Comparison of ENCODE assay signal across 24 mouse cellular contexts in the genomic region with DNA sequence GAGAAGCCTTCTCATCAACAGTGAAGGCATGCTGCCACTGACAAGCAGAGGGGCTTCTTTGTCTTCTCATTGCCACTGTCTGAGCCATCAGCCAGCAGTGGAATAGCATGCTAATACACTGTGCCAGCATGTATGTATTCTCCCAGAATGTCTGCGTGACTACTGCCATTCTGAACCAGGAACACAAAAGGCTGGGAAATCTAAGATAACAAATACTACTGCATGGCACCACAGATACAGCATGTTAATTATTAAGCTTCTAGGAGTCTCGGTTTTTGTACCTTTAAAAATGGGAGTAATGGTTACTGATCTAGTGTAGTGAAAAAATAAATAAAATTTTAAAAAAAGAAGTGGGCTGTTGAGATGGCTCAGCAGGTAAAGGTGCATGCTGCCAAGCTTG.
DNase-seq lines count a peak whose midpoint lies in the region; ATAC-seq and TF ChIP-seq lines count a peak whose summit lies in the region.
"Had no signal": no experiment of that assay in that cellular context is flagged by ENCODE, and none has a peak within 500 bp of the region (broad histone marks: within the 10 kb centered on the region; RNA-seq: fewer than 3 reads in every experiment).

No protein-coding gene starts in this region.

- no peaks in the 10 kb centered on the region for H3K36me3 ChIP-seq in forebrain, embryonic 14.5 days (ENCODE audit: control insufficient read depth, insufficient read depth, low read length)
- H3K36me3 ChIP-seq in forebrain, embryonic 11.5 days (ENCODE audit: control insufficient read depth, insufficient read depth, low read length): no peaks in the 10 kb centered on the region
- no peaks in the 10 kb centered on the region for H3K36me3 ChIP-seq in intestine, embryonic 15.5 days
- no peaks in the 10 kb centered on the region for H3K36me3 ChIP-seq in intestine, postnatal 0 days (ENCODE audit: control insufficient read depth, insufficient read depth)
- H3K36me3 ChIP-seq: embryonic facial prominence, embryonic 10.5 days; embryonic facial prominence, embryonic 12.5 days; forebrain, embryonic 12.5 days; forebrain, embryonic 15.5 days; G1E had no signal

- TF ChIP-seq CTCF in intestine, postnatal 0 days (IDR thresholded peaks at IDR 0.05; ENCODE audit: low read depth): no peak

- H3K4me2 ChIP-seq in forebrain, embryonic 14.5 days (ENCODE audit: low read length): no peak overlapping the region
- H3K4me2 ChIP-seq in forebrain, embryonic 11.5 days (ENCODE audit: low read depth, low read length, severe bottlenecking): no peak overlapping the region
- no peak overlapping the region for H3K4me2 ChIP-seq in intestine, embryonic 15.5 days (replicated peaks)
- no peak overlapping the region for H3K4me2 ChIP-seq in intestine, postnatal 0 days (replicated peaks; ENCODE audit: low read depth)
- H3K4me2 ChIP-seq: embryonic facial prominence, embryonic 12.5 days; forebrain, embryonic 12.5 days; forebrain, embryonic 15.5 days had no signal

- no peaks in the 10 kb centered on the region for H3K27me3 ChIP-seq in forebrain, embryonic 14.5 days (replicated peaks; ENCODE audit: control insufficient read depth, insufficient read depth, low read length)
- H3K27me3 ChIP-seq in forebrain, embryonic 11.5 days (ENCODE audit: control insufficient read depth, insufficient read depth, low read length): no peaks in the 10 kb centered on the region
- no peaks in the 10 kb centered on the region for H3K27me3 ChIP-seq in intestine, embryonic 15.5 days (replicated peaks)
- no peaks in the 10 kb centered on the region for H3K27me3 ChIP-seq in intestine, postnatal 0 days (replicated peaks; ENCODE audit: control insufficient read depth, insufficient read depth, low read length)
- H3K27me3 ChIP-seq: CH12.LX; embryonic facial prominence, embryonic 12.5 days; forebrain, embryonic 12.5 days; forebrain, embryonic 15.5 days had no signal

- H3K9me3 ChIP-seq in forebrain, embryonic 14.5 days (replicated peaks; ENCODE audit: control insufficient read depth, low read length): no peaks in the 10 kb centered on the region
- H3K9me3 ChIP-seq in forebrain, embryonic 11.5 days (ENCODE audit: control insufficient read depth, low read length): no peaks in the 10 kb centered on the region
- H3K9me3 ChIP-seq in intestine, embryonic 15.5 days: no peaks in the 10 kb centered on the region
- H3K9me3 ChIP-seq in intestine, postnatal 0 days (ENCODE audit: control insufficient read depth): no peaks in the 10 kb centered on the region
- H3K9me3 ChIP-seq: embryonic facial prominence, embryonic 12.5 days; forebrain, embryonic 12.5 days; forebrain, embryonic 15.5 days; G1E had no signal

- no peaks in the 10 kb centered on the region for H3K4me1 ChIP-seq in forebrain, embryonic 14.5 days (ENCODE audit: control insufficient read depth, insufficient read depth, low read length)
- no peaks in the 10 kb centered on the region for H3K4me1 ChIP-seq in forebrain, embryonic 11.5 days (replicated peaks; ENCODE audit: control insufficient read depth, insufficient read depth, low read length)
- no peaks in the 10 kb centered on the region for H3K4me1 ChIP-seq in intestine, embryonic 15.5 days (replicated peaks)
- no peaks in the 10 kb centered on the region for H3K4me1 ChIP-seq in intestine, postnatal 0 days (replicated peaks; ENCODE audit: control insufficient read depth, insufficient read depth, low read length)
- H3K4me1 ChIP-seq: embryonic facial prominence, embryonic 10.5 days; embryonic facial prominence, embryonic 12.5 days; forebrain, embryonic 12.5 days had no signal

- DNase-seq in forebrain, embryonic 14.5 days (ENCODE audit: low spot score): peak; percentile 24
- no peak for DNase-seq in forebrain, embryonic 11.5 days (ENCODE audit: low spot score)
- DNase-seq in cerebellum, adult 8-10 months: no peak
- DNase-seq: adrenal gland, adult 8-10 months; adrenal gland, postnatal 14 days; adrenal gland, postnatal 36 days; B cell, adult 2 months; cerebellum, adult 11 months; cerebellum, adult 18-20 months; cerebellum, adult 9-10 months; cerebellum, postnatal 10 days; cerebellum, postnatal 25 days; forebrain, postnatal 0 days had no signal

- no peak overlapping the region for H3K9ac ChIP-seq in forebrain, embryonic 14.5 days (ENCODE audit: low read length)
- no peak overlapping the region for H3K9ac ChIP-seq in forebrain, embryonic 11.5 days (ENCODE audit: low read length)
- no peak overlapping the region for H3K9ac ChIP-seq in intestine, embryonic 15.5 days
- no peak overlapping the region for H3K9ac ChIP-seq in intestine, postnatal 0 days (ENCODE audit: low read depth, low read length)
- H3K9ac ChIP-seq: embryonic facial prominence, embryonic 12.5 days; forebrain, embryonic 12.5 days; forebrain, embryonic 15.5 days; forebrain, postnatal 0 days had no signal

- no peak overlapping the region for H3K4me3 ChIP-seq in forebrain, embryonic 14.5 days (ENCODE audit: low read depth, low read length)
- H3K4me3 ChIP-seq in forebrain, embryonic 11.5 days (ENCODE audit: low read depth, low read length): no peak overlapping the region
- no peak overlapping the region for H3K4me3 ChIP-seq in intestine, embryonic 15.5 days (replicated peaks)
- H3K4me3 ChIP-seq in intestine, postnatal 0 days (ENCODE audit: low read depth, low read length): no peak overlapping the region
- H3K4me3 ChIP-seq: embryonic facial prominence, embryonic 10.5 days; embryonic facial prominence, embryonic 12.5 days; forebrain, embryonic 12.5 days; forebrain, embryonic 15.5 days had no signal

- no peak for ATAC-seq in forebrain, embryonic 14.5 days
- no peak for ATAC-seq in forebrain, embryonic 11.5 days (replicated peaks; ENCODE audit: low FRiP score)
- ATAC-seq in intestine, embryonic 15.5 days: peak; percentile 80
- no peak for ATAC-seq in intestine, postnatal 0 days
- ATAC-seq: activated CD4-positive, CD25-positive, alpha-beta regulatory T cell, adult 4 months; CD4-positive, CD25-positive, alpha-beta regulatory T cell, adult 4 months; forebrain, embryonic 15.5 days; forebrain, postnatal 0 days; Patski had no signal

- WGBS in forebrain, embryonic 14.5 days: 79% methylated on average over 2 of the region's 2 CpGs
- 81% methylated on average over 2 of the region's 2 CpGs for WGBS in forebrain, embryonic 11.5 days
- WGBS in intestine, embryonic 15.5 days: 63% methylated on average over 2 of the region's 2 CpGs
- WGBS in intestine, postnatal 0 days: 36% methylated on average over 2 of the region's 2 CpGs

- no peak overlapping the region for H3K27ac ChIP-seq in forebrain, embryonic 14.5 days (ENCODE audit: low read depth, low read length)
- H3K27ac ChIP-seq in forebrain, embryonic 11.5 days (ENCODE audit: low read depth, low read length): no peak overlapping the region
- no peak overlapping the region for H3K27ac ChIP-seq in intestine, embryonic 15.5 days
- no peak overlapping the region for H3K27ac ChIP-seq in intestine, postnatal 0 days (ENCODE audit: low read depth, low read length)
- H3K27ac ChIP-seq: embryonic facial prominence, embryonic 10.5 days; embryonic facial prominence, embryonic 12.5 days; forebrain, embryonic 12.5 days; forebrain, embryonic 15.5 days had no signal
